Mouse (Mus musculus) megakaryocyte-erythroid progenitor cell, adult 5 weeks (primary cell): ENCODE data around the gene Prl2c1. TPM values are rescaled to one million over a fixed set of nuclear protein-coding genes. Genes with fewer than 3 reads are reported as not detected.

Experiments used
- polyA plus RNA-seq: library from polyadenylated mRNA; stranded (reverse); fragments of >175 nt; gene quantifications from 2 replicates; pipeline ENCODE4 v1.2.3, GENCODE M21; 2012

Gene Prl2c1
- polyA plus RNA-seq, result not detected in 2 replicates

GRCm38 (mm10) chr13:27849042-27849441, at the start of gene Prl2c1:
TSS of gene Prl2c1 (plus strand) at chr13:27849342.

GRCm38 (mm10) chr13:27801354-27801753, 47.8 kb upstream of the Prl2c1 start, which contains the start of gene Prl2a1:
TSS of gene Prl2a1 (plus strand) at chr13:27801654.

Other genes starting within 250 kb of the Prl2c1 start
- not detected in 2 replicates for gene Prl7b1, start 238.8 kb upstream of the Prl2c1 start, polyA plus RNA-seq
- not detected in 2 replicates for gene Prl7a1, start 206.8 kb upstream of the Prl2c1 start, polyA plus RNA-seq
- 0.06 TPM in 1 of 2 replicates, not detected in the other for gene Prl7a2, start 181.3 kb upstream of the Prl2c1 start, polyA plus RNA-seq
- gene Prl7d1, start 132.6 kb upstream of the Prl2c1 start, polyA plus RNA-seq, result not detected in 2 replicates
- not detected in 2 replicates for gene Prl7c1, start 68.5 kb upstream of the Prl2c1 start, polyA plus RNA-seq
- not detected in 2 replicates for gene Prl2a1, start 47.7 kb upstream of the Prl2c1 start, polyA plus RNA-seq
- not detected in 2 replicates for gene Prl4a1, start 166.9 kb downstream of the Prl2c1 start, polyA plus RNA-seq